Mouse (Mus musculus): ENCODE results near the gene Kcnd3. TPM values are rescaled to one million over a fixed set of nuclear protein-coding genes. Genes with fewer than 3 reads are reported as not detected.

The Kcnd3 gene
- total RNA-seq, 4 experiments from 2014 or later = 5.2 to 15.0 (median 10.0) TPM

DNA sequence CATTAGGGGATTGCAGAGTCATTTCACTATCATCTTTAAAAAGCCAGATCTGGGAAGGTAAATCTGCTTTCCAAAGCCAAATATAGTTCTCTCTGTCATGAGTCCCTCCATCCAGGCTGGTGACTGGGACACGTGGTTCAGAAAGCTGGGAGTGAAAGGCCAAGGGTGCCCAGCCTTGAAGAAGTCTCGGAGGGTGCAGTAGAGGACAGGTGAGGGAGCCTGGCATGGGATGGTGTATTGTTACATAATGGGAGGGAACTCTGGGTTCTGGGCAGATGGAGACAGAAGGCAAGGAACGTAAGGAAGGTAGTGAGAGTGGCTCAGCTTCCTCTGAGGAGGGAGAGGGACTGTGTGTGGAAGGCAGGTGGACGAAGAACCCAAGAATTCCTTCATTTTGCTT, 5.5 kb downstream of the Kcnd3 start:
- no peak for DNase-seq

DNA sequence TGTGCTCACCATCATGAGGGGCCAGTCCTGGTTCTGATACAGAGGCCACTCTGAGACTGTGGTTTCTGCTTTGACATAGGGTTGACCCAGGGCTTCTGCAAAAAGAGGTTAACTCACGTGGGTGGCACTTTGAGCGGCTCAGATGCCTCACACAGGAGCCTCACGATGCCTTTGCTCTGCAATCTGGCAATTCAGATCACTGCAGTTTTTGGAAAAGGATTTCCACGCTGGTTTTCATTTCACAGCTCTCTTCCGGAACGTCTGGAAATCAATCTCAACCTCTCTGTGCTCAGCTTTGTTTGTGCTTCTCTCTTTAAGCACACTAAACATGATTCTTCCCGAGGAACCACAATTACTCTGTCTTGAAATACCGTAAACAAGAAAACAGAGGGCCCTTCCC, 14.4 kb downstream of the Kcnd3 start:
- no peak for DNase-seq

DNA sequence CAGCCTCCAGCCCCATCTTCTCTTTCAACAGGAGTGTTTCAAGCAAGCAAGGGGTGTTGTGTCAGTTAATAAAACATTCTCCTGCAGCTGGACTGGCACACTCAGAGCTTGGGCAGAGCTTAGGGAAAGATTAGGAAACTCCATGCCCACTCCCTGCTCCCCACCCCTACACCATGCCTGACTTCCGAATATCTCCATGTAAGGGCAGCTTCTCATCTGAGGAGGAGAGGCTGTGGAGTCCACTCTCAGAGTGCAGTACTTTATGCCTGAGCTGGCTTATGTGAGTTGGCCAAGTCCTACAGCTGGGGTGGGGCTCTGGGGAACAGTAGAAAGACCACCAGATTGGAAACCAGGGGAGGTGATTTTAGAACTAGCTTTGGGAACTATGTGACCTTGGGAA, 20.4 kb downstream of the Kcnd3 start:
- DNase-seq = no peak

DNA sequence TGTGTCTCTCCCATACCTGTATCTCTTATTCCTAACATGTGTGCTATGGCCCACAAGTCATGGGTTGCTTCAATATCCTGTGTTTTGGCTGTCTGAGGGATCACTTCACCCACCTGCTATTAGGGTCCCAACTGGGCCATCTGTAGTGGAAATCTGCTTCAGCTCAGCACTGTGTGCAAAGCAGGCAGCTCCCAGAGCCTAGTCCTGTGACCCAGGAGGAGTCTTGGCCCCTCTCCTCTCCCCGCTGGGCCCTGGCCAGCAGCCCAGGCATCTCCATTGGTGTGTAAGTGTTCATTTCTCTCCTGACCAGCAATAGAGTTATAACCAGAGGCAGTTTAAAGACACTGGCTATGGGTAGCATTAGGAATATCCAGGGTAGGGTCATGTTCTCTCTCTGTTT, 24.3 kb downstream of the Kcnd3 start:
- DNase-seq = no peak

DNA sequence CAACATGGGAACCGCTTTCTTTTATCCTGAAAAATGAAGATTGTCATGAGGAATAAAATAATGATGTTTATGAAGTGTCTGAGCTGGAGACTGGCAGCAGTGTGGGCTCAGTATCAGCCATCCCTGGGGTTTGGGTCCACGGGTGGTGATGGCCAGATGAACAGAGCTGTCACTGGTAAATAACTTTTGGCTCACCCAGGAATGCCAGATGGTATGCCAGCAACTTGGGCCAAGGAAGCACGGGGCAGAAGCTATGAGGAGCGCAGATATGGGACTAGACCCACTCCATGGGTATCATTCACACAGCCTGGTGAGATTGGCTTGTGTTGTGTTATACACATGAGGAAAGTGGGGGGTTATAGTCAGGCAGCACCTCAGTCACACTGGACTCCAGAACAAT, 26.7 kb downstream of the Kcnd3 start:
- DNase-seq = no peak

DNA sequence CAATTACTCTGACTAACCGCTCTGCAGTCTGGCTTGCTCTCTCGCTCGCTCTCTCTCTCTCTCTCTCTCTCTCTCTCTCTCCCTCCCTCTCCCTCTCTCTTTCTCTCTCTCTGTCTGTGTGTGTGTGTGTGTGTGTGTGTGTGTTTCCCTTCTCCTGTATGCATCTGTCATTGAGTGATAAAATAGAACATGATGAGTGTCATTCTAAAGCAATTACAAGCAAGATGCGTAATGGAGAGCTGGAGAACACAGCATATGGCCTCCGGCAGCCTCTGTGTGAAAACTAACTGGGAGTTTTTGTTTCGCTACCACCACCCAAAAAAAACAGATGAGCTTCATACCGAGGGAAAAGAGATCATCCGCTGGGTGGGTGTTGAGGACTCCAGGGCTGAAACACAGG, 29.3 kb downstream of the Kcnd3 start:
- no peak for DNase-seq

DNA sequence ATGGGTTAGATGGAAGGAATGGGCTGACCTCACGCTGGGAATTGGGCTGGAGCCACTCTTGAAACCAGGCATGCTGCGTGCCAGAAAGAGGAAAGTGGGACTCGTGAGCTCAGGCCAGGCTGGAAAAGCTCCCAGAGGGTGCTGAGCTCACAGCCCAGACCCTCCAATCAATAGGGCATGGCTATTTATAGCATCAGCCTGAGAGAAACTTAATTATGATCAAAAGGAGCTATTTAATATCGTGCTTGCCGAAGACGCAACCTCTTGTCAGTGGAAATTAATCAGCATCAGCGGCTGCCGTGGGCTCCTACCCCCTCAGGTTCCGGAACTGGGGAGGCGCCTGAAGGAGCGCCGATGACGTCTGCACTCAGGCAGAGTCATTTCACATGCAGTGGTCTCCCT, 31.5 kb downstream of the Kcnd3 start:
- DNase-seq = no peak

DNA sequence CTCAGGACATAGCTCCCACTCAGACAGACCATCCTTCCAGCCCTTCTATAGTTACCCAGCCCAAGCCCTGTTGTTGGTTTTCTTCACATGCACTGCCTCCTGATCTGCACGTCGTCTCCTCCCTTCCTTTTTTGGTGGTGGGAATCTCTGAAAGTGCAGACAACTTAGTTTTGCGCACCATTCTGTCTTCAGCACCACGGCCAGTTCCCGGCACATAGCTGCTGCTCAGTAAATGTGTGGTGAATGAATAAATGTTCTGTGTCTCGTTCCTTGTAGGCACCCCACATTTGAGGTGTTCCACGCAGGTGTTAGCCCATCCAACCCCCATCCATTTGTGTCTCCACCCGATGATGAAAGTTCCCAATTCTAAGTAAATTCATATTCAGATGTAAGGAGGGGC, 35.0 kb downstream of the Kcnd3 start:
- no peak for DNase-seq

DNA sequence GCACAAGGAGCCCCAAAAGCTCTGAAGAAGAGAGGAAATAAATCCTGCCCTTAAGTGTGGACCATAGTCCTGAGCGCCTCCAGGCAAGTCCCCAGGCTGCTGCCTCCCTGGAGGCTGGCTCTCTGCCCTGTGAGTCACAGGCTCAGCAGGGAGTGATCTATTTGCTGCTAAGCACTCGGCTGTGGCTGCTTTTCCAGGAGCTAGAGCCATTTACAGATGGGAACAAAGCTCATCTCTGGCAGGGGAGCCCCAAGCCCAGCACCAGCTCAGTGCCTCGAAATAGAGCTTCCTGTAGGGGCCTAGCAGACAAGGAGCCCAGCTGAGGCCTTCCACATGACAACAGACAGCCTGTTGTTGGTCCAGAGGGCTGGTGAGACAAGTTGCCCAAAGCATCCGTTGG, 37.5 kb downstream of the Kcnd3 start:
- DNase-seq = peak; percentile 8

DNA sequence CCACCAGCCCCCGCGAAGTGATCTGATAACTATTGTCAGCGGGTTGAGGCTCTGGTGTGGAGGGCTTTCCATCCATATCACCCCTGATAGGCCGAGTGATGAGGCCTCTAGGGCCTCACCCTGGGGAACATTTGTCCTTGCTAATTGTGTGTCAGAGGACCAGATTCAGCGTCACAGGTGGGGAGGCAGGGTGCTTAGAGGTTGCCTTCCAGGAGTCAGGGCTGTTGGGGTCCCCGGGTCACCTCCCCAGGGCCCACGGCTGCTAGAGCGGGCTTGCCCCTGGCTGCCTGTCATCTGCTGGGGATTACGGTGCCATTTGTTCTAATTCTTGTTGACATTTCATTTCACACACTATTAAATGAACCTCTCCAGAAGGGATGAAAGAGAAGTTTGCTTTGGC, 42.8 kb downstream of the Kcnd3 start:
- DNase-seq = no peak

DNA sequence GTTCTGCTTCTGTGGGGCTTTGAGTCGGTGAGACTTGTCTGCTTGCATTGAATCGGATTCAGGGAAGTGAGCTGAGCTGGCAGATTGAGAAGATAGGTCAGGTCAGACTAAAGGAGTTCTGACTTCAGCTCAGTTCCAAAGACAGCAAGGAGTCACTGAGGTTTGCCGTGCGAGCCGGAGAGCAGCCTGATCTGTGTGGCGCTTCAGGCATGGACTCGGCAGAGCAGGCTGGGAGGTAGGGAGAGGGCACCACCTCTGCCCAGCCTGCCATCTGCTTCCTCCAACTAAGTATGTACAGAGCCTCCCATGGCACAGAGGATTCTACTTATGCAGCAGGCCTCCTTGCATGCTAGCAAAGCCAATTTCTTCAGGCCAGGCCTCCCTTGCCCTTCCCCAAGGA, 44.1 kb downstream of the Kcnd3 start:
- DNase-seq = no peak

DNA sequence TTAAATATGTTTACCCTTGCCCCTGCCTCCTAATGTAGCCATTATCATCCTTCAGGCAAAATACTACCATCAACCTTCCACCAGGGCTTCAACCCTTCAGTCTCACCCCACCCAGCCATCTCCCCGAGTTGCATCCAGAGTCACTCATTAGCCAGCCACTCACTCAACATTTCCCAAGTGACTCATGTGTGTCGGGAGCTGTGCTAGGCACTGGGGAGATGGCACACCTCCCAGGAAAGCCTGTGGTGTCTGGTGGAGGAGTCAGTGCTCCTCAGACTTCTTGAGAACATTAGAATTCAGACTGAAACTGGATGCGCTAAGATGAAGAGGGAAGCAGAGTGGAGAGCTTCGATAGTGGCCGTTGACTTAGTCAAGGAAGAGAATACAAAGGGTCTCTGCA, 44.8 kb downstream of the Kcnd3 start:
- DNase-seq = no peak

DNA sequence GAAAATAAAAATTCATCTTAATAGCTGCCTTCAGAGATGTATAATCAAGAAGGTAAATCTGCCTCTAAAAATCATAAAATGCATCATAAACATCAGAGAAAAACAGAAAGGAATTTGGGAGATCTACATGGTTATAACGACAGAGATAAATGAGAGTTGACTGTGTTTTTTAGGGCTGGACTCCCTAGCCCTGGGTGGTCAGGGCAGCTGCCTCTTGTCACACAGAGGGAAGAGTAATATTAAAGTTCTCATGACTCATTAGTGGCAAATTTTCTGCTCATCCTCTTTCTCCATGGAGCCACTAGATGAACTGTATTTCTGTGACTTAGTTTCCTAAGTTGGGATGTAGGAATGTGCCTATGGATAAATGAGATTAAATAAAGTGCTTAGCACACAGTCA, 48.9 kb downstream of the Kcnd3 start:
- DNase-seq = no peak

DNA sequence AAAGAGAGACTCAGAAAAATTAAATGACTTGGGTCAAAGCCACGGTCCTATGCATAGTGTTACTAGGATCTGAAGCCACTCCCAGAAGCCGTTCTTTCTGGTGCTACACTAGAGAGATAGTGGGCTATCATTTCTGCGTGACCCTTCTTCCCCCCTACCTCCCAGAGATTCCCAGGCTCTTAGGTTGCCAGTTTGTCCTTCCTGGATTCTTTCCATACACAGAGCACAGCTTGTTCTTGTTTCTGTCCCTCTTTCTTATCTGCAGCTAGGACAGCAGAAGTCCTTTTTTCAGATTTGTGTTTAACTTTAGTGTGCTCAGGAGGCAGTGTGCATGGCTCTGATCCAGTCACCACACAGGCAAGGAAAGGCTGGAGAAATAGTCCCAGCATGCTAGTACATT, 52.1 kb downstream of the Kcnd3 start:
- DNase-seq = no peak

DNA sequence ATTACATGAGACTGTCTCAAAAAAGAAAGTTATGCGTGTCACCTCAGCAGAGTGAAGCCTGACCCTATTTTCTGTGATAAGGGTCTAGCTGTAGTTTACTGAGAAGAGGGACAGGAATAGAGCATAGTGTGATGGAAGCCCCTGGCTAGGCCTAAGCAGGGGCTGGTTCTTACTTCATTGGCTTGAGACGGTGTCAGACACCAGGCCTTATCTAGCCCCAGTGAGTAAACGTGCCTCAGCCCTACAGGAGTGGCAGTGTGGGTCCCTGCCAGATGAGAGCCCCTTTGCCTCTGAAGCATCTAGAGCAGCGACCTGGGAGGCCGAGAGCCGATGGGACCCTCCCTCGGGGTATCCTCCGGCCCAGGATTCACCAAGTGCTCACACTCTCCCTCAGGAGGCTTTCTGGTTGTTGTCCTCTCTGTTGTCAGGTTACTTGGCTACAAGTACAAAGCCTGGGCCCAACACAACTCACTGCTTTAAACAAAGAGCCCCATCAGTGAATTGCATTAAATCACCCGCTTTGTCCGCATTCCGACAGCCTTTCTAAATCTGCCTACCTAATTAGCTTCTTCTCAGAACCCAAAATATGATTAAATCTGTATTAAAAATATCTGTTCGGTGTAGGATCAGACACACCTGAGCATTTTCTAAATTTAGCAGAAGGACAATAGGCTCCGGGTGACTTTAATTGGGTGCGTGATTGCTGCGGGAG, 53.2 kb downstream of the Kcnd3 start:
- no peak for DNase-seq

DNA sequence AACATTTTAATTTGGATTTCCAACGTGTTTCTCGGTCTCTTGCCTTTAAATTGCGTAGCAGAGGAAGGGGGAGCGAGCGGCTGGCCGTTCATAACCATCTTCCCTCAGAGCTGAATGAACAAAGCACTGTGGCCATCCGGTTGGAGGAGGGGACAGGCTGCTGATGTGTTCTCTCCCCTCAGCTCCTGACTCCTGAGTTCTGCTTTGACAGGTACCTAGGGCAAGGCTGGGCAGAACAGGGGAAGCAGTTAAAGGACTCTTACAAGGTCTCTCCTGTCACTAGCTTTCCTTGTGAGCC, 53.7 kb downstream of the Kcnd3 start:
- DNase-seq = no peak

DNA sequence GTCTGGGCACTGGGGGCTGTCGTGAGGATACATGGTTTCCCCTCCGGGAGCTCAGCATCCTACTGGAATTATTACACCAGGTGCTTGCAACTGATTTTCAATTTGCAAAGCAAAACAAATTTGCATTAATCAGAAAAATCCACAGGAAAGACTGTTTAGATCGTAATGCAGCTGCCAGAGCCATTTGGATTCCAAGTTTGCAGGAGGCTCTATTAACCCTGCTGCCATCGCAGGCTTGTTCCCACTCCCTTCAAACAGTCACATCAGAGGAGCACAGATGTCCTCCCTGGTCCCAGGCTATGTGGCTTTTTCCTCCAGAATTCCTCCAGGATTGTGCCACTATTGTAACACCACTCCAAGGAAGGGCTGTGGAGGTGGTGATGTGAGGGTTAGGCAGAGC, 54.5 kb downstream of the Kcnd3 start:
- DNase-seq = no peak

DNA sequence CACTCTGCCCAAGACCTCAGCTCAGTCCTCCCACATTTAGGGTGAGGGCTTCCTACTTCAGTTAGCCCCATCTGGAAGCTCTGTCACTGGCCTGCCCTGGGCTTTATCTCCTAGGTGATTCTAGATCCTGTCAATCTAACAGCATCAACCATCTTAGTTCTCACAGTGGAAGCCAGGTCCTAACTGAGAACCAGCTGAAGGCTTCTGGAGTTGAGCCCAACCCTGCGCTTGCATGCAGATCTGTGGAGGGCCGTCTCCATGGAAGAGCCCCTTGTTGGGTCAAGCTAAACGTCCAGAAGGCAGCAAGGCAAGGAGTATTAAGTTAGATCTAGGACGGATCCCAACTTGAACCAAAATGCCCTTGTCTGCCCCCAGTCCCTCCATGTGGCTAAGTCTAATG, 57.2 kb downstream of the Kcnd3 start:
- DNase-seq = no peak

DNA sequence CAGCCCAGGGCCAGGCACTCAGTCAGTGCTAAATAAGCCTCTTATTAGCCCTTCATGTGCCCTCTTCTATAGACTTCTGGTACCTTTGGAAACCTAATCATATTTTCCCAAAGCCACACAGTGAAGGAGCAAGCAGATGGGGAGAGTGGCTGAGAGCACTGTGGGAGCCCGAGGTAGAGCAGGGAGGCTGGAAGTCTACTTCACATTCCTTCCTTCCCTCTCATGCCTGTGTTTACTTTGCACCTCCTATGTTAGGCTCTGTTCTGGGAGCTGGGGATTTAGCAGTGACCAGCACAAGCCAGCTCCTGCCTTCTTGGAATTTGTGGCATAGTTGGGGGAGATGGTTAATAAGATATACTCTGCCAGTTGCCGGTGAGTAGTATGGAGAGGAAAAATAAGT, 59.7 kb downstream of the Kcnd3 start:
- no peak for DNase-seq

DNA sequence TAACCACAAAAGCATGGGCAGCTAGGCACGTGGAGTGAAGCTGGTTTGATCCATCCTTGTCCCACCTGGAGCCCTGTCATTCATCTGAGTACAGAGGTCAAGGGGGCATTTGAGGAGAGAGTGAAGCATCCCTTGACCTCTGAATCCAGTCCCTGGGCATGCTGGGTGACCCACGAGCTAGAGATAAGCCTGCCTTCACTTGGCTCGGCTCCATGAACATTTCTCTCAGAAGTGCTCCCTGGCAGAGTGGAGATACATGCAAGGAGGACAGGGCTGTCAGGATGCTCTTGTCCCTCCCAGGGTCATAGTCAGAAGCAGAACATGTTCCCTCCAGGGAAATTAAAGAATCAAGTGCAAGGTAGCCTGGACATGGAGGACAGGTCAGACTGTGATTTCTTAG, 62.1 kb downstream of the Kcnd3 start:
- DNase-seq = no peak

DNA sequence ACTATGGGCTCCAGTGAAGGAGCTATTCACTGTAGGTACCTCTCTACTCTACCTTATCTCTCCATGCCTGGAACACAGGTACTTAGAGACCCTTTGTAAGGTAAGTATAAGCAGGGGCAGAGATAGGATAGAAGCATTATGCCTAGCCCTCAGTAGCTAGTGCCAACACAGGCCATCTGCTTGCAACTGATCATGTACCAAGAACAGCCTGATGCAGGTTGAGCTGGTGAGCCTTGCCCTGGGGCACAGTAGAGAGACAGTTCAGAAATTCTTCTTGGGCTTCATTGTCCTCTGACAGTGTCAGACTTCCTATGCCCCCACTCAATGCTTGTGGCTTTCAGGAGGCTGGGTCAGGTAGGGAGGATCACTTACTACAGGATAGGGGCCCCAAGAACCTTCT, 62.9 kb downstream of the Kcnd3 start:
- DNase-seq = no peak

DNA sequence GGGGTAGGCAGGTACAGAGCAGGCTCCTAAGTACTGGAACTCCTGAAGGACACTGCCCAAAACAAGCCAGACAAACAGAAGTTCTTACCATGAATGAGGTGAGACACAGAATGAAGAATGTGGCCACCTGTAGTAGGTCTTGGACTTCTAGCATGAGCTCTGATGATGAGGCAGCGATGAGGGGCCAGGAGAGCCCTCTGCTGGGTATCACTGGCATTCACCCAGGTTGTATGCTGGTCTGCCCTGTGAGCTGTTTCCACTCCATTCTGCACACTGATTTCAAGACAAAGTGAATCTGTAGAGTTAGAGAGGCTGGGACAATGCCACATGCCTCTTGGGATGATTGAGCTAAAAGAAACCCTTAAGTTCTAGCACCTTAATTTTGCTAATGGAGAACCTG, 63.5 kb downstream of the Kcnd3 start:
- DNase-seq = no peak

DNA sequence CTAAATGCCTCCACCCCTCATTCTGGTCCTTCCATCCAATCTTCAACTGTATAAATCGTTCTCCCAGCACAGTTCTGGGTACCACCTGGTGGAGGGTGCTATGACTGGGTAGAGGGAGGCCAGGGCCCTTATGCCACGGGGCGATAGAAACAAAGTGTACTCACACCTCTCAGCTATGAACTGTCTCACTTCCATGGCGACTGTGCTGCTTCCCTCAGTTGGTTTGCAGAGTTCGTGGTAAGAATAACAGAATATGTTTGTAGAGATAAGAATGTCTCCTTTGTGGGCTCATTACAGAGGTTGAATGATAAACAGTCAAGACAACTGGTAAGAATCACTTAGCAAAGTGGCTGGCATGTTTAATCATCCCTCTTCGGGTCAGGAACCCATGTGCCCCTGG, 68.3 kb downstream of the Kcnd3 start:
- DNase-seq = no peak

DNA sequence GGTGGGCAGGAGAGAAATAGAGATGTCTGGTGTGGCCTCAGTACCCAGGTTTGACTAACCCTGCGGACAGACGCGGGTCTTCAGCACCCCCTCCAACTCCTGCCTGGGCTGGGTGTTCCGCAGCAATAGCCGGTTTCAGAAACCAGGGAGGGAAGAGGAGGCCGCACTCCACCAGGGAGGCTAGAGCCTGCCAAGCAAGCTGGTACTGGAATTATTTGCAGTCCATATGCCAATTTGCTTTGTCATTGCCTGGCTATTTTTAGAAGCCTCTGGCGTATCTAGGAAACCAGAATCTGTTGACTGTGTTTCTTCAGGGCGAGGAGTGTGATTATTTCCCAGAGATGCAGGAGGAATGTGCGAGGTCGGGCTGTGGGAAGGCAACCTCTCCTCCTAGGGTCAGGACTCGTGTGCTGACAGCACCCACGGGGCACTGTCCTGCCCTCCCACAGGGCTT, 69.1 kb downstream of the Kcnd3 start:
- DNase-seq = peak; percentile 8

DNA sequence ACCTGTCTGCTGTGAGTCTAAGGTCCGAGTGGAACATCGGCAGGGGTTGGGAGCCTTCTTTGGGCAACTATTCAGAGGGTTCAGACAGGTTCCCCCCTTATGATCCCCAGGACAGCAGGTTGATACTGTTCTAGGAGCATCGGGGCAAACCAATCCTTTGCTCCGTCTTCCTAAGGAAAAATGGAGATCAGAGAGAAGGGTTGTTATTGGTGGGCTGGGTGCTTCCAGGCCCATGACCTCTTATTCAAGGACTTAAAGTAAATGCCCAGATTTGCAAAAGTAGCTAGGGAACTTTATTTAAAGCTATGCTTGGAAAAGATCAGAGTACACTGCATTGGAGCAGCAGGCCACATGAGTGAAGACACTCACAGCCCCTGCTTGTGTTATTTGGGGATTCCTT, 69.5 kb downstream of the Kcnd3 start:
- no peak for DNase-seq

DNA sequence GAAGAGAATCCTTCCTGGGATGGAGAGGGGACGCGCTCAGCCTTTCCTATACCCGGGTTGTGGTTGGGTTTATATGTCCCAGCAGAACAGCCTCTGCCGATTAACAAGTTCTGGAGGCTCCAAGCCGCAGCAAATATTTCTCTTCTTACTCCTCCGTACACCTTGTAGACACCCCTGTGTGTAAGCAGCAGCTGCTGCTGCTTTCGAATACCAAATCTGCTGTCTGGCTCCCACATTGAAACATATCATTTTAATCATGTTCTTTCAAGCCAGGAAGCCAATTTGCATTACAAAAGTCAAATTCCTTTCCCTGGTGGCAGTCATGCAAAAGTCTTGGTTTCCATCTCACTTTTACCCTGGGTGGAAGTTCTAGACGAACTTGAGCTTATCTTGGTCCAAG, 76.7 kb downstream of the Kcnd3 start:
- DNase-seq = no peak
